Mouse (Mus musculus) T-helper 2 cell (primary cell): ENCODE measurements at regions not wholly inside any gene's neighbourhood (a gene's known extent, or its start where the extent isn't known, plus 50 kb on each side); places are given as distances from the start of the nearest gene placed in this dataset.
"Not testable (repeated sequence)": the region's sequence is repeated elsewhere in the genome, so short reads cannot be mapped to it uniquely, and the experiment has no call there.

Source experiments
- in situ Hi-C: fragments of 300-600 bp; cut with MboI, MseI; formaldehyde crosslinking; loops from one replicate; pipeline ENCODE4 v1.15.1; 2025; ENCODE audit warnings: high pct_unique_total_duplicates

DNA sequence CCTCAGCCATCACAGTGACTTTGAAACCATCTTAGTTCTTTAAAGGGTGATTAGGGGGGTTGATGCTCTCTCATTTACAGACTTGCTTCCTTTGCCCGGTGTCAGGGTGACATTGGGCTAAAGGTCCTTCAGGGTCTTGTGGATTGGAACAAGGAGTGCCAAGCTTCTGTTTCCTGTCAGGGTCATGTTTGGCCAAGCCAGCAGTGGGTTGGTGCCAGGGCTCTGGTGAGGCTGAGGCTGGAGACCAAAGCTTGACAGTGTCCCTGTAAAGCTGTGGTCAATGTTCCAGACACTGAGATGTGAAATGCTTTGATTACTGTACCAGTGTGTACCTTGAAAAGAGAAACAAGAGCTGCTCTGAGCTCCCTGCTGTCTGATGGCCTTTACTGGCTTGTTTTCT, 150.8 kb upstream of the Fam3c start:
- in situ Hi-C loops = no loop called here

- in situ Hi-C loops = loop anchor here (5.0 kb wide), 1 partner anchor 375 kb away; no protein-coding TSS in a partner anchor
Measured at GRCm38 (mm10) chr6:22497306-22497705, 141.3 kb upstream of the Fam3c start.

DNA sequence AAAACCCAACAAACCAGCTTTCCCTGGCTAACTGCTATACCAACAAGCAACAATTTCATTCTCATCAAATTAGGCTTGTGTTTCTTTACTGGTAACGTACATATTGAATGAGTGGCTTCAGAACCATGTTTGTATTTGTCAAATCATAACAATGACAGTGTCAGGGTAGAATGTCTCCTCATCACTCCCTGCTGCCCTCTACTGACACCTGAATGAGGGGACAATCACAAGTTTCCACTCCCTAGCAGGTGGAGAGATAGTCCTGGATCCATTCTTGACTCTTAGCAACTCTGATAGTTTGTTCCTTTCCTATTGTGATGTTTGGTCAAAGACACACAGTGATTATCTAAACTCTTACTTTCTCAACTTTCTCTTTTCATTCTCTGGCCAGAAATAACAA, 140.4 kb upstream of the Fam3c start:
- in situ Hi-C loops = loop anchor here (5.0 kb wide), 1 partner anchor 374 kb away; no protein-coding TSS in a partner anchor

- in situ Hi-C loops = loop anchor here (5.0 kb wide), 1 partner anchor 166 kb away; no protein-coding TSS in a partner anchor
Measured at GRCm38 (mm10) chr6:22493632-22494260, 137.7 kb upstream of the Fam3c start.

DNA sequence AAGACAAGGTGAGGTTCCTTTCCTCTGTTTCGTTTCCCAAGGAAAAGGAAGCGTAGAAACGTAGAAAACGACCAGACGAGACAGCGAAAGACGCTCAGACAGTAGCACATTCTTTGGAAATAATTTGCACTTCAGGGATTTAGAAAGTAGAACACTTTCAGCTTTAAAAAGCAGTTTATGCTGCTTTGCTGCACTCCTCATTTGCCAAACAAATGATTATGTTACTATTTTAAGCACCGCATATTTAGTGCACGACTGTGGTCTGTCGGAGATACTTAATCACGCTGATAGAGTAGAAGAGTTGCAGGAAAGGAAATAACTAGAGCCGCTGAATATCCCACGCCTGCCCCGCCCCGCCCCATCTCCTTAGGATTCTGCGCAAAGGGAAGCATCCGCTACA, 136.9 kb upstream of the Fam3c start:
- in situ Hi-C loops = loop anchor here (5.0 kb wide), 1 partner anchor 166 kb away; no protein-coding TSS in a partner anchor

DNA sequence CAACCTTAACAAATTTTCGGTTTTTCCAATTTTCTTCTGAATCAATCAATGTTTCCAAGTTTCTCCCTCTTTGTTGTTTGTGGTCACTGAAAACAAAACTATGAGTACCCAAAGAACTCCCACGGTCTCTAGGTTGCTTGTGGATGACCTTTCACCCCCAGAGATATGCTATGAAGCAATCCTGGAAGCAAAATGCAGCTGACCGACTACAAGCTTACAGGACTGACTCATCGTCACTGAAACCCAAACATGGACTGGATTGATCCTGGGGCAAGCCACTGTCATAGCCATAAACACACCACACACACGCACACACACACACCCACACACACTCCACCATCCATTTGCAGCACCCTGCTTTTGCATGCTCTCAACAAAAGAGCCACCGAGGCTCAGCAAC, 134.7 kb upstream of the Fam3c start:
- in situ Hi-C loops = loop anchor here (5.0 kb wide), 1 partner anchor 163 kb away; no protein-coding TSS in a partner anchor

DNA sequence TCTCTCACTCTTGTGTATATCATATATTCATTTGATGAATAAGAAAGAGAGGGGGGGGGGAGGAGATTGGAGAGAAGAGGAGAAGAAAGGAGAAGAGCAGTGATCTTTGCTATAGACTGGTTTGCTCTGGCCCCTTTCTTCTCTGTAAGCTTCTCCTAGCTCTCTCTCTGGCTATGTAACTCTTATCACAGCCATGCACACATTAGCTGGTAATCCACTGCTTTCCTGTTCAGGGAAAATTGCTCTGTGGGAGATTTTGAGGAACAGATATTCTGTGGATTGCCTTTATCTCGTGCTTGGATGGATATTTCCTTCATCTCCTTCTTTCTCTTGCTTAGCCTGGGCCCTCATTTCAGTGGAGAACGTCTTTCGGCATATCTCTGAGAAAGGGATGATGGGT, 131.4 kb upstream of the Fam3c start:
- in situ Hi-C loops = no loop called here

GRCm38 (mm10) chr6:22485828-22486518, 129.9 kb upstream of the Fam3c start:
- in situ Hi-C loops = no loop called here

DNA sequence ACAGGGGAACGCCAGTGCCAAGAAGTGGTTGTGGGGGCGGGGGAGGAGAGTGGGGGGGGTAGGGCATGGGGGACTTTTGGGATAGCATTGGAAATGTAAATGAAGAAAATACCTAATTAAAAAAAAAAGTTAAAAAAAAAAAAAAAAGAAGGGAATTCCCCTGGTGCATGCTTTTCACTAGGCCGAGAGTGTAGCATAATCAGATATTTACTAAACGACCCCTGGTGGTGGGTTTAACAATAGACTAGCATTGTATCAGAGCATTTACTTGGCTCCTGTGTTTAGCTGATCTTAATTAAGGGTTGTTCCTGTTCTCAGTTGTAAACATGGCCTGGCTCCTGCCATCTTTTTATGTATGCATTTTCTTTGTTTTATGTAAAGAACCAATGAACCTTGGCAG, 126.2 kb upstream of the Fam3c start:
- in situ Hi-C loops = not testable (repeated sequence)

DNA sequence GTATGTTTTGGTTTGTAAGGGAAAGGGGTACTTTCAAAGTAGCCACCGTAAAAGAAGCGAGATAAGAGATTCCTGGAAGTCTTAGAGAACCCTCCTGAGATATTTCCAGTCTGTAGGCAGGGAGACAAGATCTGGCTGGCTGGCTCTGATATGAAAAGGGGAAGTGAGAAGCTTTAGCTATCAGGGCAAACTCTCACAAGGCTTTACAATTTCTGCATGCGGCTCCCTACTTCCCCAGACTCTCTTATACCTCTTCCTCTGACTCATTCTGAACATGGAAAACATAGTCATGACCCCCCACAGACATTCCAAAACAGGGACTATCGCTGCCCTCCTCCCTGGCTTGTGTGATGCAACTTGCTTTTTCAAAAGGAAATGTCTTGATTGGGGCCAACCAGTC, 118.6 kb upstream of the Fam3c start:
- in situ Hi-C loops = no loop called here

DNA sequence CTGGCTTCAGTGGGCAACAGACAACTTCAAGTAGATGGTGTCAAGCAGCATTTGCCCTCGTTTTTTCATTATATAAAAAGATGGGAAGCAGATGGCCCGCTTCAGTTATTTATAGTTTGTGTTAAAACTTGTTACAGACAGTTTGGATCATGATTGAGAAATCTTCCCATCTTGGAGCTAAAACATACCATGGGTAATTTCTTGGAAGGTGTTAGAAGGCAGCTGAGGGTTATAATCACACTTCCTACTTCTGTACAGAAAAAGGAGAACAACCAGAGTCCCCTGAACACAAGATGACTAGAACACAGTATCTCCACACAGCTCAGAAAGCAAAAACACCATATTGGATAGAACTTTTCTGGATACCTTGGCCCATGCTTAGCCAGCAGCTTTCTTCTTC, 118.0 kb upstream of the Fam3c start:
- in situ Hi-C loops = no loop called here

GRCm38 (mm10) chr6:22472400-22472799, 116.4 kb upstream of the Fam3c start:
- in situ Hi-C loops = not testable (repeated sequence)

DNA sequence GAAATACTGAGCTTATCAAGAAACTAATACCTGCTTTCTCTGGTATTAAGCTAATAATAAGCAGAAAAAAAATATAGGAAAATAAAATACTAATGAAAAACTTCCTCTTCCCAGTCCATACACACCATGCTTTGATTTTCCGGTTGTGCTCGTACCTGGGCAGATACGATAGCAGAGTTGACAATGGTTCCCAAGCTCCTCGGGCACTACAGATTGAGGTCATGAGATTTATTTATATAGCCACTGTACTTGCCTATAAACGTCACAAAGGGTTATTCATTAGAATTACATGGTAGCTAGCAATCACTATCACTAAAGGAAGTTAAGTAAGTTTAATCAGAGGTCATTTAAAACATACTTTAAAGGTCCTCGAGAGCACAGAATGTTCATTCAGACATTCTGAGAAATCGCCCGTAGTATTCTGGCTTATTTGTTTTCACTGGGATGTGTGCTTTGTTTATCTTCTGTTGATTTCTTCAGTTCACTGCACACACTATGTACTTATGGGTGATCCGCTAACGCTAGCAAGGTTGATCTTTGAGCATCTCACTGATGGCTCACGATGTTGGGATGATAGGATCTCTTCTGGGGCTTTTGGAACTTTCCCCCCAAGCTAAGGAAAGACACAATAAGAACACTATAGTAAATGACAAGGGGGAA, 111.4 kb upstream of the Fam3c start:
- in situ Hi-C loops = no loop called here

DNA sequence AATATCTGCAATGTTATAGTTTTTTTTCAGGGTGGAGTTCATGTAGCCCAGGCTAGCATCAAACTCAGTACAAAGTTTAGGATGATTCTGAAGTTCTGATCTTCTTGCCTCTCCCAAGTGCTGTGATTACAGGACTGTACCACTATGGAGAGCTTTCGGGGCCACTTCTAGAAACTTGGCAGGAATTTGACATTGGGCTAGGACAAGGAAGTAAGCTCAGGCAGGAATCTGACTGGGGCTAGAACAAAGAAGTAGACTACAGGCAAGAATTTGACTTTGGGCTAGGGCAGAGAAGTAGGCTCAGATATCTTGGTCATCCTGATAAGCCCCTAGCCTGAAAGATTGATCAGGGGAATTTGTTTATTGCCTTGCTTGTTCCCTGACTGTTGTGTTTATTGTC, 109.9 kb upstream of the Fam3c start:
- in situ Hi-C loops = no loop called here

DNA sequence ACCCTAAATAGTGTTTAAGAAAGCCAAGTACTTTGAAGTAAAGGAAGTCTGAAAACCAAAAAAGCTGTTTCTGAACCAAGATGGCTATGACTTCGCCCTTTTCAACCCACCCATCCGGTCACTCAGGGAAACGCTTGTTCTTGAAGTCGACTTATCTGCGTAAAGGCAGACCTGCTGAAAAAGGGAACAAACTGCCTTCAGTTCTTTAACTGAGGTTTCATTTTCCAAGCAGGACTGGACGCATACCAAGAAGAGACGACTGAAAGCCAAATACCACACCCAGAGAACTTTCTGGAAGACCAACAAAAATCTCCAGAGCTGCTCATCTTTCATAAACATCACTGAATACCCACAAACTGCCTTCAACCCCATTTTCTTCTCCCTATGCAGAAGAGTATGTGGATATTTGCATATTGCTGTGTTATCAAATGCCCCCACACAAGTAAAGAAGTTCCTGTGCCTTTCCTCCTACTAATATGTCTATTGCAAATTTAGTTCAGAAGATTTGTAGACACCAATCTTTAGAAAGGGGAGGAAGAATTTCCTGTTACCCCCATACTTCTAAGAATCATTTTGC, 103.5 kb upstream of the Fam3c start:
- in situ Hi-C loops = no loop called here

DNA sequence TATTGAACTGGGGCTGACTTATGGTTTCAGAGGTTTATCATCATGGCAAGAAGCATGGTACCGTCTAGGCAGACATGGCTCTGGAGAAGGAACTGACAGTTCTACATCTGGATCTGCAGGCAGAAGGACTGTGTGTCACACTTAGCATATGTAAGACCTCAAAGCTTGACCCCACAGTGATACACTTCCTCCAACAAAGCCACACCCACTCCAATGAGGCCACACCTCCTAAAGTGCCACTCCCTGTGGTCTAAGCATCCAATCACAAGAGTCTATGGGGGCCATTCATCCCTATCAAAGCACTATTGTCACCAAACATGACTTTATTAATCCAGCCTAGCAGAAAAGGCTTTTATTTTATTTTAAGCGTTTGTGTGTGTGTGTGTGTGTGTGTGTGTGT, 96.2 kb upstream of the Fam3c start:
- in situ Hi-C loops = no loop called here

DNA sequence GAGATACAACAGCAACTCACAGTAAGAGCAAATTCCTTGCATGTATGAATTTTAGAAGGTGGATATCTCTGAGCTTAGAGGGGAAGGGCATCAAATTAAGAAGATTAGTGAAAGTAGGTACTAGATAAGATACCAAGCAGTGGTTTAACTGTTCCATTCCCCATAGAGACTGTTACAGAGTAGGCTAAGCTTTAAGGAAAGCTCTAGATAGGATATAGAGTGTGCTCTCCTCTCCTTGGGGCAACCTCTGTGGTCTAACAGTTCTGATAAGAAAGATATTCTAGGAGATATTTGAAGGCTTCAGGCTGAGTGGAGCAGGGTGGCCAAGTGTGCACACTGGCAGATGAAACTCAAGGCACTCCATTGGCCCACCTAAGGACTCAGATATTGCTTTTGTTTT, 94.5 kb upstream of the Fam3c start:
- in situ Hi-C loops = no loop called here

- in situ Hi-C loops = no loop called here
Measured at GRCm38 (mm10) chr6:22448906-22449305, 92.9 kb upstream of the Fam3c start.

GRCm38 (mm10) chr6:22447636-22448035, 91.6 kb upstream of the Fam3c start:
- in situ Hi-C loops = no loop called here

DNA sequence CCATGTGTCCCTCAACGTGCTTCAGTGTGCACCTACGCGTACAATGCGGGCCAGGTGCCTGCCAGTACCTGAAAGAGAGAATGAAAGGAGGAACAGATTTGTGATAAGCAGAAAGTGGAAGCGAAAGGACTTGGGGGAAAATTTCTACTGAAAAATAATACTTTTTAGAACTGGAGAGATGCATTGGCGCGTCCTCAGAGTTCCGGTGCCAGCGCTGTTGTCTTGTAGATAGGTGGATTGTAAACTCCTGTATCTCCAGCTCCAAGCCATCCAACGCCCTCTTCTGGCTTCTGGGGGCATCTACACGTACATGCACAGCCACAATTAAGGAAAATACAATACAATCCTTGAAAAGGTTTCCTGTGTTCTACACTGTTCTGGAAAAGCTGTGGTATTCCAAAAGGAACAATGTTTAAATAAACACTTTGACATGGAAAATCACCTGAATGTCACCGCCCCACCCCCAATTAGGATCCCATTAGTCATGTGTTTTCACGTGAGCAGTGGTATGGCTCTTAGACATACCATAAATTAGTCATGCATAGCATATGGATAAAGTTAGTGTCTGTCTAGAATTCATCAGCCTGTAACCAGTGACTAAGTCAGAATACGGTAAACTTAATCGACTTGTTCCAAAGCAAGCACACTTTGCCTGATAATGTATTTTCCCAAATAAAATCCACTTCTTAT, 90.7 kb upstream of the Fam3c start:
- in situ Hi-C loops = no loop called here

DNA sequence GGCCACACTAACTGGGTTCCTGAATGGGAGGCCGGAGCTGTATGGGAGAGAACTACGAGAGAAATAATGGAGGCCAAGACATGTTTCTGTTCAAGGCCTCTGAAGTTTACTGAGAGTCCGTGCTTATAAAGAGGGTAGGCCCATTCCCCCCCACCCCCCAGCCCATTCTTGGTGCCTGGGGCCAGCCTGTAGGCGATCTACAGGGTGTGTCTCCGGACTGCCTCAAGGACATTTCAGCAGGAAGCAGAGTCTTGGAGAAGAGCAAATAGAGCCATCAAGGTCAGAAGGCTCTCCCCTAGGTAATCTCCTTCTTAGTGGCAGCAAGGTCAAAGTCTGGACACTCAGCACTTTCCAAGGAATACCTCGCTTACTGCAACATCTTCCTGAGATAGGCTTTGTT, 88.8 kb upstream of the Fam3c start:
- in situ Hi-C loops = not testable (repeated sequence)

- in situ Hi-C loops = no loop called here
Measured at GRCm38 (mm10) chr6:22444220-22444619, 88.2 kb upstream of the Fam3c start.
